Mouse (Mus musculus) spleen, adult 18-20 months (tissue): ENCODE measurements at regions not wholly inside any gene's neighbourhood (a gene's known extent, or its start where the extent isn't known, plus 50 kb on each side); places are given as distances from the start of the nearest gene placed in this dataset.

Experiments used
- DNase-seq, 2 experiments: peaks; one replicate each; pipeline ENCODE4 v3.0.0; 2022; ENCODE audit warnings: mixed read lengths in 2 of 2

GRCm38 (mm10) chr13:52017598-52018190 lies 171.2 kb downstream of the Gadd45g start:
- no peak for DNase-seq

DNA sequence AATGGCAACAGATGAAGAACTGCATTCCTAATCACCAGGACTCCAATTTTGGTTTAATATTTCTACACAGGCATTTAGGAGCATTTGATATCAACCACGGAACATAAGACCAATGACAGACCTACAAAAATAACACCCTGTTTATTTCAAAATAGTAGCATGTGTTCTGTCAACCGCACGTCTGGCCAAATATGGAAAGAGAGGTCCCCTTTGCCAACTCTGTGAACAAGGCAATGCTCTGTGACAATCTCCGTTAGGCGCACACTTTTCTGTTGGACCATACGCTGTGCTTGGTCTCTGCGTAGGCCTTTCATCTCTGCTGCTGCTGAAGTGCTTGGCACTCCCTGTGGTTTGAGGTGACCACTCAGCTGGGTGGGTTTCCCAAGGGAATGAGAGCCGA lies 173.2 kb downstream of the Gadd45g start:
- no peak for DNase-seq

GRCm38 (mm10) chr13:52021150-52021549 lies 174.7 kb downstream of the Gadd45g start:
- DNase-seq: no peak

DNA sequence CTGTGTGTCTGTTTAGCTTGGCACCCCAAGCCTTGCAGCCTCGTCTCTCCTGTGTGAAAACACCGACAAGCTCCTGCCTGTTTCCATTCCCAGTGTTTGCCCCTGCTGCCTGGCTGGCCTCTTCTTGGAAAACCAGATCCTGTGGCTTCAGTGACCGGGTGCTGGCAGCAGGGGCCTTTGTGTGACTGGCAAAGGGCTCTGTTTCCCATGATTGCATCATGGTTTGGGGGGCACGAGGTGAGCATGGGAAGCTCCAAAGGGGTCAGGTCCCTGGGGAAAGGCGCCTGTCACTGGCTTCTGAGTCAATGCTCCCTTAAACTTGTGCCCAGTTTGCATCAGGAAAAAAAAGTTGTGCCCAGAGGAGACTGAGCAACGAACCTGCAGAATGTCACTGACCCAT lies 175.3 kb downstream of the Gadd45g start:
- DNase-seq: no peak

- no peak for DNase-seq
Measured at GRCm38 (mm10) chr13:52022529-52022928, 176.1 kb downstream of the Gadd45g start.

DNA sequence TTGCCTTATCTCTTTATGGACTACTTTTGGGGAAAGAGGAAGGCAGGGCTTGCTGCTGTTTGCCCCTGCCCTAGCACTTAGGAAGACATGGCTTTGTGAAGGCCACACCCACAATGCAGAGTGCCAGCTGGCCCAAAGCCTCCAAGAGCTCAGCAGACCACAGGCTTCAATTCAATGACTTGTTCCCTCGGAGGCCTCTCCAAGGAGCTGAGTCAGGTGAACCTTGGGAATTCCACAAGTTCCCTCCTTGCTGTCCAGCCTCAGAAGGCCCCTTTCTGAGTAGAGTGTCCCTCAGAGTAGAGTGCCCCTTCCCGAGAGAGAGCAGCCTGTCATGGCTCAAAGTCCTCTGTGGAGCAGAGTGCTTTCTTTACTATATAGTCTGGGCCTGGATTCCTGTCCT lies 177.9 kb downstream of the Gadd45g start:
- peak in 1 of 2 experiments; percentile 23 for DNase-seq

DNA sequence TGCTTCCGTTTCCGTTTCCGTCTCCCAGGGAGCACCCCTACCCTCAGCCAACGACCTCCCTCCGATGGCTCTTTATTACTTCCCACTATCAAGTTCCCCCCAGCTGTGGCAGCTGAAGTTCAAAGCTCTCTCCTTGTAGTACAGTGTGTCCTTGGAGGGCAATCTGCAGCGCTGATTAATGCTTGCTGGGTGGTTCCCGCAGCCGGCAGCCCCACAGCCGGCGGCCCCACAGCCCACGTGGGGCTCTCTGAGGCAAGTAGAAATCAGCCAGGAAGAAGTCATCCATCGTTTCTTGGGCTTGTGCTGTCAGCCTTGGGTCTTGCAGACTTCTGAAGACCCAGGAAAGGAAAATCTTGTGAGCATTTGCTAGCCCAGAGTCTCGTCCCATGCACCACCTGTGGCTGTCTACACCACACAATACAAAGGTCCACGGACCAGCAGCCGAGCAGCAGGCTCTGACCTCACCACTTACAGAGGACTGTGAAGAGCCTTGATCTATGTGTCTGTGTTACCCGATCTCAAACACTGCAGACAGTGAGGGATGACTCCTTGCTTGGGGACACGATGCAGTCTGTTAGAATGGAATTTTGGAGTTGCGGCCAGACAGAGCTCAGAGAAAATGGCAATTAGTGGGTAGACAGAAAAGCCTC lies 178.5 kb downstream of the Gadd45g start:
- DNase-seq: no peak

GRCm38 (mm10) chr13:52025482-52025848 lies 179.0 kb downstream of the Gadd45g start:
- no peak for DNase-seq

- no peak for DNase-seq
Measured at GRCm38 (mm10) chr13:52026291-52026690, 179.8 kb downstream of the Gadd45g start.

DNA sequence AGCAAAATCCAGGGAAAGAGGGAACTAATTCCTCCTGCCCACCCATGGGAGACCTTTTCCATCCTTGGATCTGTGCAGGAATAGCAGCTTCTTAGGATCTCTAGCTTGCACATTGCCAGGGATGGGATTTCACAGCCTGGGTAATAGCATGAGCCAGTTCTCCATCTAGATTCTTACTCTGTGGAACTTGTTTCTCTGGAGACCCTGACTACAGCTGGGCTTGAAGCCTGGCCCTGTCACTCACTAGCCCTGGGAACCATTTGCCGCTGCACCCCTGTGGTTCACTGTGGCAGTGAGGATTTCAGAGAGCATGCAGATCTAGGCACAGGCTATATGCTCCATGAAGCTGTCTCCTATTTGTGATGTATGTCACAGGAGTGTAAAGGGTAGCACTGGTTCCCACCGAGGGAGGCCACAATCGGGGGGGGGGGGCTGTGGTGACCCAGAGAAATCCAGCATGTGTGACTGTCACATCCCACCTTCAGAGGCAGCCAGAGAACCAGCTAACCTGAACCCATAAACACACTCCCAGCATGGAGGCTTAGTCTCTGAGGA lies 183.5 kb downstream of the Gadd45g start:
- DNase-seq: no peak

- peak; percentile 30 to 33 for DNase-seq
Measured at GRCm38 (mm10) chr13:52031465-52031864, 185.0 kb downstream of the Gadd45g start.

DNA sequence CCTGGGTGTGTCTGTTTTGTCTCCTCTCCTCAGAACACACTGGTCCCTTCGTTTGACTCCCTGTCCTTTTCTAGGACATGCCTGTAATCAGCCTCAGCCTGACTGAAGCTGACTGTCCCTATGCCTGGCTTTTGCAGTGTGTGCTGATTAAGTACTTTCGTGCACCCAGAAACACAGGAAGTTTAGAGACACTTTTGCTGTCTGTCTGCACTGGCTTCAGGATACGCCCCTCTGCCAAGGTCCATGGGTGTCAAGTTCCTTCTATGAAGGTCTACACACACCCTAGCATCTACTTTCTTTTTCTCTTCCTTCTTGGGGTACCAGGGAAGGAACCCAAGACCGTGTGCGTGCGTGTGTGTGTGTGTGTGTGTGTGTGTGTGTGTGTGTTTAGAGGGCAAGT lies 189.3 kb downstream of the Gadd45g start:
- DNase-seq: peak; percentile 38 to 51

GRCm38 (mm10) chr13:52036351-52036750 lies 189.9 kb downstream of the Gadd45g start:
- no peak for DNase-seq

- no peak for DNase-seq
Measured at GRCm38 (mm10) chr13:52037218-52037617, 190.7 kb downstream of the Gadd45g start.

- no peak for DNase-seq
Measured at GRCm38 (mm10) chr13:52041467-52042421, 195.3 kb downstream of the Gadd45g start.

DNA sequence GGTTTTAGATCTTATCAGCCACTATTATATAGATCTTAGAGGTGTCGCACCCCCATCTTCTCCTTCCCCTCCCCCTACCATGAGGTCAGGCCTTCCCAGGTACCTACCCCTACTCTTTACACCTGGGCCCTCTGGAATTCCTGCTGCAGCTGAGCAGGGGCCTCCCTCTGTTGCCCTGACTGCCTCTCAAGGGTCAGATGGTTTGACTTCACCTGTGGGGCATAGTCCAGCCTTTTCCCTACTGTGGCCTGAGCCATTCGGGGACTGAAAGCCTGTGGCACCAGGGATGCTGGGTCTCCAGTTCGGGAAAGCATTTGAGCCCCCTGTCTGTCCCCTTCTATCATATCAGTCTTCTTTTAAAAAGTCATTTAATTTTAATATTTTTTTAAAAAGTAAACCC lies 196.4 kb downstream of the Gadd45g start:
- no peak for DNase-seq

DNA sequence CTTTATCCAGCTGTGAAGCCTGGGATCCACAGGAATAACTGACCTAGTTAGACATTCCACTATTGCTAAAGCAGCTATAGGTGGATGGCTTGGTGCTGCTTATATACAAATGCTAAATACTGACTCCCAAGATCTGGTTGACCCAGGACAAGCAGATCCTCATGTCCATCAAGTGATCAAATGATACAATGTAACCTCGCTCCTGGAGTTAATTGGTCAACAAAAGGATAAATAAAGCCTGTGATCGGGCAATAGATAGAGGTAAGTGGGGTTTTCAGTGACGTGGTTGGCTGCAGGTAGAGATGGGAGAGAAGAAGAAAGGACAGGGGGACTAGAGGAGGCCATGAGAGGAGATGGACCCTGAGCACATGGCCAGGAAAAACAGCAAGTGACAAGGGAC lies 197.4 kb downstream of the Gadd45g start:
- no peak for DNase-seq

DNA sequence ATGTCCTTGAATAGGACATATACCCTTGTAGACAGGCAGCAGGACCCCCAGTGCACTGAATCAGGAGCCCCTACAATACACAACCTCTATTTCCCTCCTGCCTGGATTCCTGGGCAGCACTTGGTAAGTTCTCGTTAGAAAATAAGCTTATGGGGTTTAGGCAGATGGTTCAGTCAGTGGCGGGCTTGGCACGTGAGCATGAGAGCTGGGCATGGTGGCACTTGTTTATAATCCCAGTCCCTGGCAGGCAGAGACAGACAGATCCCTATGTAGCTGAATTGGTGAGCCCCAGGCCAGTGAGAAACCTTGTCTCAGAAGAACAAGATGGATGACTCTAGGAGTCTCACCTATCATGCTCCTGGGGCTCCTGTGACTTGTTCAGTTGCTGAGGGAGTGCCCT lies 198.9 kb downstream of the Gadd45g start:
- DNase-seq: no peak

DNA sequence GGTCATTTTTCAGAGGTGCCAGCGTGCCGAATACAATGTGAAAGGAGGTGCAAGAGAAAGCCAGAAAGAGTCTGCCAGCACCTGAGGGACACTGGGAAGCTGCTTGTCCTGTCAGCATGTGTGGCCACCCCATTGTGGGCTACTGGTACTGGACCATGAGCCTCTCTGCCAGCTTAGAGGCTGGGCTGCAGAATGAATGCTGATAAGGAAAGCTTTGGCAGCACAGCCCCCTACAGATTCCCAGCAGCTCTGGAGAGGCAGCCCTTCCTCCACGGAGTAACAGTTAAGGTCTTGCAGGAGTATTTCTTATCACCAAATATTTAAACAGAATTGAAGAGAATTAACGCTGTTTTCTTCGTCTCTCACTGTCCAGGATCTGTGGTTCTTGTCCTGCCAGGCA lies 199.5 kb downstream of the Gadd45g start:
- no peak for DNase-seq

DNA sequence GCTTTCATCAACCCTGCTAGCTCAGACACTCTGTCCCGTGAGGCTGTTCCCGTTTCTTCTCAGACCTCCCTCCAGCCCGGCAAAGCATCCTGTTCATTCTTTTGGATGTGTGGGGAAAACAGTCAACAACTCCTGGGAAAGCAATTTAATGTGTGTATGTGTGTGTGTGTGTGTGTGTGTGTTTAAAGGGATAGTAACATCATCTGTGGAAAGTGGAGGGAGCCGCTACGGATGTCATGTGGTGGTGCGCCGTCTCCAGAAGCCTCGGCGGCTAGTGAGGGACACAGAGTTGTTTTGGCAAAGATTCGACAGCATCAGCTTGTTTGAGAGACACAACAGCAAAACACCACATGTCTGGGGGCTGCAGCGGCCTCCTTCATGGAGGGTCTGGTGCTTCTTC lies 200.2 kb downstream of the Gadd45g start:
- DNase-seq: no peak

- no peak for DNase-seq
Measured at GRCm38 (mm10) chr13:52047937-52048336, 201.5 kb downstream of the Gadd45g start.

GRCm38 (mm10) chr13:52048777-52049176 lies 202.3 kb downstream of the Gadd45g start:
- no peak for DNase-seq

GRCm38 (mm10) chr13:52049249-52049648 lies 202.8 kb downstream of the Gadd45g start:
- no peak for DNase-seq

DNA sequence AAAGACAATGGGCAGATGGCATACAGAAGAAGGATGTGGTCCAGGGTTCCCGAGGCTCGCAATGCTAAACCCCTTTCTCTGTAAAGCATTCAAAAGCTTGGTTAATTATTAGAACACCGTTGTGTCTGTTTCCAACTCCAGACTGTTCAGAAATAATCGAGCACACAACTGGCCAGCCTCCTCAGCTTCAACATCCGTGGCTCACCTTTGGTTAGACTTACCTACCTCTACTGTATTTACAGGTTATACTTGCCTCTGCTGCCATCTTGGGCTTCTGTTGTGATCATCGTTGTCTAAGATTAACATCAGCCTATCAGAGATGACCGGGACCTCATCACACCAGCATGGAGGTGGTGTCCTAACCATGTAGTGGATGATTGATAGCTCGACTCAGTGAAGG lies 209.3 kb downstream of the Gadd45g start:
- DNase-seq: no peak
